Mouse (Mus musculus) lung, postnatal 0 days (tissue): ENCODE measurements around the gene Cyp2w1. TPM values are rescaled to one million over a fixed set of nuclear protein-coding genes. Genes with fewer than 3 reads are reported as not detected.

Source experiments
- ATAC-seq: fragments of 200-750 bp; cut with Nextera tagmentation; 2 replicates; pipeline ENCODE4 v1.8.0; 2017; ENCODE audit warnings: moderate library complexity
- DNase-seq: peaks from one replicate; pipeline ENCODE4 v3.0.0-alpha.2; 2016; ENCODE audit warnings: low spot score
- H3K27ac ChIP-seq: fragments of 300-500 bp; sonication (generic); 2 replicates; pipeline ENCODE4 v1.5.1; 2014; ENCODE audit warnings: antibody characterized with exemption, mild to moderate bottlenecking, low read length, mixed read lengths
- H3K27me3 ChIP-seq: fragments of 300-500 bp; sonication (generic); replicated peaks from 2 replicates; pipeline ENCODE4 v1.6.1; 2014; ENCODE audit warnings: low read length, mixed read lengths; ENCODE audit not compliant: insufficient read depth
- H3K36me3 ChIP-seq: fragments of 300-500 bp; sonication (generic); 2 replicates; pipeline ENCODE4 v1.6.1; 2014; ENCODE audit warnings: low read length, mixed read lengths; ENCODE audit not compliant: insufficient read depth
- H3K4me1 ChIP-seq: fragments of 300-500 bp; sonication (generic); 2 replicates; pipeline ENCODE4 v1.6.1; 2014; ENCODE audit warnings: antibody characterized with exemption, low read depth, low read length, mixed read lengths; ENCODE audit not compliant: insufficient read depth
- H3K4me2 ChIP-seq: fragments of 300-500 bp; sonication (generic); replicated peaks from 2 replicates; pipeline ENCODE4 v1.6.1; 2014; ENCODE audit warnings: low read depth, mild to moderate bottlenecking, low read length, moderate library complexity, mixed read lengths
- H3K4me3 ChIP-seq: fragments of 300-500 bp; sonication (generic); 2 replicates; pipeline ENCODE4 v1.5.1; 2014; ENCODE audit warnings: low read depth, low read length
- H3K9ac ChIP-seq: fragments of 300-500 bp; sonication (generic); replicated peaks from 2 replicates; pipeline ENCODE4 v1.6.1; 2014; ENCODE audit warnings: low read depth, mild to moderate bottlenecking
- H3K9me3 ChIP-seq: fragments of 300-500 bp; sonication (generic); 2 replicates; pipeline ENCODE4 v1.6.1; 2016; ENCODE audit warnings: low read length, mixed read lengths
- CTCF ChIP-seq: IDR thresholded peaks from 2 replicates; pipeline ENCODE4 v1.5.1; 2016; ENCODE audit warnings: antibody characterized with exemption, mild to moderate bottlenecking
- EP300 ChIP-seq: IDR thresholded peaks from 2 replicates; pipeline ENCODE4 v1.6.1; 2016; ENCODE audit warnings: antibody characterized with exemption, mild to moderate bottlenecking, control low read depth
- WGBS: fragments of 180-500 bp; shearing (Covaris S2); extraction: QIAGEN DNeasy Blood & Tissue Kit; methylation state at CpG from one replicate; pipeline ENCODE4 v1.1.7; 2014; 5-methylcytosine and 5-hydroxymethylcytosine counted together
- polyA plus RNA-seq: library from polyadenylated mRNA; unstranded; fragments of >200 nt; fragmentation: Nextera tagmentation; extraction: Ambion mirVana; gene quantifications from 2 replicates; pipeline ENCODE4 v1.2.1, GENCODE M21; 2015

Cyp2w1 gene
- polyA plus RNA-seq, 1 experiment from 2014 or later = not detected

DNA sequence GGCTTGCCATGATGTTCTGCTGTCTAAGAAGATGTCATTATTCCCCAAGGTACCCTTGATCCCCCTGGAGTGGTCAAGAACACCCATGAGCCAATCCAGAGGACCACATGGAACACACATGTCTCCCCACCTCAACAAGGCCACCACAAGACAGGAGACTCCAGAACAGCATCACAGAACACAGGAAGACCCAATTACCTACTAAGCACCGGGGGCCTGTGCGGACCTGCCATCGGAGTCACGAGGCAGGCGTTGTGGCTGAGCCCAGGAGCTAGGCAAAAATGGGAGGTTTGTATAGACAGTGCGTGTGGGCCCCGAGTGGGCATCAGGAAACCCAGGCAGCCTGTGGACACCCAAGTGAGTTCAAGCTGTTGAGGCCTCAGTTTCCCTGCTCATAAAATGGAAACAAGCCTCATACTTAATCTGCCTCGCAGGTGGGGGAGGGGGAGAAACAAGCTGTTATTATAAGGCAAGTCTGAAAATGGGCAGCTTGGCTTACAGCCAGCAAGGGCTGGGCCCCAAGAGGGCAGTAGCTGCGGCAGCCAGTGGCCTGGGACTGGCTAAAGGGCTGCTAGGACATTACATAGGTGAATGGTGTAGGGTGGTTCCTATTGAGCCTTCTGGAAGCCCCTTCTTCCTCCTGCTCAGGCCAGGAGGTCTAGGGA is 29.0 kb upstream of the Cyp2w1 start:
- H3K27me3 ChIP-seq = peaks cover 10% of the 10 kb centered on the region; the same call in 1 of the 2 replicates
- DNase-seq (no peak), ATAC-seq (no peak)
- no peak overlapping the region for H3K4me3 ChIP-seq
- H3K27ac ChIP-seq = no peak overlapping the region
- H3K9ac ChIP-seq = no peak overlapping the region
- no peaks in the 10 kb centered on the region for H3K36me3 ChIP-seq
- TF ChIP-seq EP300 = no peak
- TF ChIP-seq CTCF = no peak
- WGBS = 79% methylated on average over 9 of the region's 9 CpGs
- peaks cover 9% of the 10 kb centered on the region; the same call in 1 of the 2 replicates for H3K4me1 ChIP-seq
- no peaks in the 10 kb centered on the region for H3K9me3 ChIP-seq
- H3K4me2 ChIP-seq = peak overlapping the region; percentile 6; the same call in 1 of the 2 replicates

DNA sequence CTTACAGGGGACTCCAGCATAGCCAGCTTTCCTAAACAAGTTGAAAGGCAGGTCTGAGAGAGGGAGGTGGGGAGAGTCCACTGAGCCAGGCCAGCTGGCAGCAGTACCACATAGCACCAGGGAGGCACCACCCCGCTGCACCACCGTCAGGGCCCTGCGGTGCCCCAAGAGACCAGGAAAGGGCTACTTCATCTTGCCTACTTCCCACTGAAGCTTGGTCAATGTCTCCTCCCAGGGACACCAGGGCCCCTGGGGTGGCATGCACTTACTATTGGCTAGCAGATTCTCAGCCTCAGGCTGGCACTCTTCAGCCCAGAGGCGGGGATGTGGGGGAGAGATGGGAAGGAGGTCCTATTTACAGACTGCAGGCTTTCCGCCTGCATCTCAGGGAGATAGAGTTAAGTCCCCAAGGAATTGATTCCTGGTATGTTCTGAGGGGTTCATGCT is 28.3 kb upstream of the Cyp2w1 start:
- no peak overlapping the region for H3K4me3 ChIP-seq
- 62% methylated on average over 5 of the region's 5 CpGs for whole genome bisulfite sequencing
- DNase-seq = no peak
- no peak overlapping the region for H3K9ac ChIP-seq
- ATAC-seq = 0 out of 2 replicates have a peak, but pooled peaks have one; percentile 16
- H3K27ac ChIP-seq = no peak overlapping the region
- peaks cover 9% of the 10 kb centered on the region; the same call in 1 of the 2 replicates for H3K4me1 ChIP-seq
- TF ChIP-seq EP300 (no peak), CTCF (no peak; the same call in 1 of the 2 replicates)
- H3K27me3 ChIP-seq = peaks cover 10% of the 10 kb centered on the region; the same call in 1 of the 2 replicates
- no peaks in the 10 kb centered on the region for H3K9me3 ChIP-seq
- no peaks in the 10 kb centered on the region for H3K36me3 ChIP-seq
- H3K4me2 ChIP-seq = peak overlapping the region; percentile 95

DNA sequence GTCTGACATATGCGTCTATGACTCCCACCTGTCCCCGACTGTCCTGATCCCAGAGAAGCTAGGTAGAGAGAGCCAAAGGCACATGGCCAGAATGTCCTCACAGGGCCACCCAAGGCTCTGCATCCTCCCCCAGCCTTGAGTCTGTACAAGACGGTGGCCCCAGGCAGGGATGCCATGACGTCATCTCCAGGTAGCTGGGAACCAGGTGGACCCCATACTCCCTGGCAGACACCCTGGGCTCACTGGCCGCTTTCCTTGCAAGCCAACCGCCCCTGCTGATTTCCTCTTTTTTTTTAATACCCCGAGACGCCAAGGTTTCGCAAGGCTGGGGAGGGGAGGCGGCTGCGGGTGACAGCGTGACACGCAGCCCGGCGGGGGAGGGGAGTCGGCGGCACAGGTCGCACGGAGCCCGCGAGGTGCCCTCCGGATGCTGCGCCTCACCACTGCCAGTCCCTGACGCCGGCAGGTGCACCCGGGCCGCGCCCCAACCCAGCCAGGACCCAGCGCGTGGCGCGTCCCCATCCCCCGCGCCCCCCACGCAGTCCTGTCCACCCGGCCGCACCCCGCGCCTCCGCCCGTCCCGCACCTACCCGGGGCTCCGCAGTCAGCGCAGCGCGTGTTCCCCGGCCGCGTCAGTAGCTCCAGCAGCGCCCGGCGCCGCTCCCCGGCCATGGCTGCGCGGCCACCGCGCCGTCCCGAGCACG is 27.6 kb upstream of the Cyp2w1 start:
- H3K4me1 ChIP-seq = peaks cover 9% of the 10 kb centered on the region; the same call in 1 of the 2 replicates
- DNase-seq = peak; percentile 41
- ATAC-seq = peak; percentile 36
- peak overlapping the region; percentile 48 for H3K9ac ChIP-seq
- TF ChIP-seq EP300 (no peak), CTCF (no peak)
- H3K9me3 ChIP-seq = no peaks in the 10 kb centered on the region
- H3K27ac ChIP-seq = no peak overlapping the region
- 4% methylated on average over 30 of the region's 62 CpGs for WGBS
- H3K27me3 ChIP-seq = peaks cover 10% of the 10 kb centered on the region; the same call in 1 of the 2 replicates
- peak overlapping the region; percentile 95 for H3K4me2 ChIP-seq
- H3K4me3 ChIP-seq = peak overlapping the region; percentile 55
- H3K36me3 ChIP-seq = no peaks in the 10 kb centered on the region

DNA sequence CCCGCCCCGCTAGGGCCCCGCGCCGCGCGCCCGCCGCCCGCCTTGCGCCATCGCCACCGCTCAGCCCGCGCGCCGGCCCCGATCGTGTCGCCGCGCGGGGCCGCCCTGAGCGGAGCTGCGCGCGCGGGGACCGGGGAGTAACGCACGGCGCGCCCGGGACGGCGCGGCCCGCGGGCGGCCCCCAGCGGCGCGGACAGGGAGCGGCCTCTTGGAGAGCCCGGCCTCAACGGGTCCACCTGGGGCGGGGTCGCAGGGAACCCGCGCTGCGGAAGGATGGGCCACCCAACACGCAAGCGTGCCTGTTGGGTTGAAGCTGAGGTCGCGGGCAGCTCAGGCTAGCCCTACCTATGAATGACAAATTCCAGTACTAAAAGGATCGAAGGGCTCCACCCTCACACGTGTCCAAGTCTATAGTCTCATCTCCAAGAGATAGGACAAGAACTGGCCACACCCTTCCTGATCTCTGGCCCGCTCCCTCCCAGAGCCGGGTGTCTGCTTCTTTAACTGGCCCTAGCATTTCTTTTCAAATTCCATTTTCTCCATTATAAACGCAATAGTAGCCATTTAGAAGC is 26.9 kb upstream of the Cyp2w1 start, which contains the start of gene Adap1:
TSS of gene Adap1 (minus strand) at position 228 of the 572 bp plus-strand sequence.
- Histone ChIP-seq H3K4me2 (peak within 1 kb of the TSS; percentile 95), H3K27ac (no peak within 1 kb of the TSS), H3K36me3 (no peaks in the 10 kb centered on the region), H3K9me3 (no peaks in the 10 kb centered on the region), H3K27me3 (peaks cover 10% of the 10 kb centered on the region; the same call in 1 of the 2 replicates), H3K9ac (peak within 1 kb of the TSS; percentile 48), H3K4me1 (peaks cover 9% of the 10 kb centered on the region; the same call in 1 of the 2 replicates), H3K4me3 (peak within 1 kb of the TSS; percentile 55)
- ATAC-seq (peak; percentile 90), DNase-seq (peak; percentile 68)
- 2% methylated on average over 39 of the region's 61 CpGs for WGBS
- TF ChIP-seq EP300 (no peak), CTCF (peak; percentile 48)

DNA sequence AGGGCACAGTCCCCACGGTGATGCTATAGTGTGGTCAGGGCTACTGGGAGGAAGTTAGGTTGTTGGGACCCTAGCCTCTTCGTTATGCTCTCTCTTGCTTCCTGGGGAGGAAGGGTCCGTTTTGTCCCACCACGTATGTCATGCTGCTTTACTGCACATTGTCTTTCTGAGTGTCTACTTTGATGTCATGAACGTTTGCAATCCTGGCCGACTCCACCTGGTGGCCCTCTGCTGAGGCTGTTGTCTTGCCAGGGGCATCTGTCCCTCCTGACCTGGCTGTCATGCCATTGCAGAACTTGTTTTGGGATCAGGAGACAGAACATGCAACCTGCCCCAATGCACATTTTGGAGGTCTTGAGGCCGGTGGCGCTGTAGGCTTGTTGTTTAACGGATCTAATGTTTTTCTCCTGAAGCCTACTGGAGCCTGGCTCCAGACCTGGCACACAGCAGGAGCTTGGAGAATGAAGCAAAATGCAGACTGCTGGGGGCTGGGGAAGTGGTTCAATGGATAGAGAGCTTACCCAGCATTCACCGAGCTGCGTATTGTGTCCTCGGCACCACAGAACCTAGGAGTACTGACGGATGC is 26.2 kb upstream of the Cyp2w1 start:
- TF ChIP-seq CTCF = peak; percentile 14; the same call in 1 of the 2 replicates
- no peak for TF ChIP-seq EP300
- Histone ChIP-seq H3K27me3 (peaks cover 10% of the 10 kb centered on the region; the same call in 1 of the 2 replicates), H3K9ac (no peak overlapping the region), H3K4me2 (no peak overlapping the region), H3K9me3 (no peaks in the 10 kb centered on the region), H3K4me3 (no peak overlapping the region), H3K4me1 (peaks cover 9% of the 10 kb centered on the region; the same call in 1 of the 2 replicates), H3K27ac (no peak overlapping the region), H3K36me3 (no peaks in the 10 kb centered on the region)
- 63% methylated on average over 13 of the region's 13 CpGs for WGBS
- DNase-seq = no peak
- ATAC-seq = no peak
